Mouse (Mus musculus) forebrain, embryonic 14.5 days (tissue): ENCODE results near the gene Lactbl1. TPM values are rescaled to one million over a fixed set of nuclear protein-coding genes. Genes with fewer than 3 reads are reported as not detected.

Experiments used
- ATAC-seq: fragments of 200-750 bp; cut with Nextera tagmentation; 2 replicates; pipeline ENCODE4 v1.8.0; 2017; ENCODE audit warnings: mild to moderate bottlenecking, moderate library complexity
- DNase-seq: peaks from one replicate; pipeline ENCODE4 v3.0.0-alpha.2; 2015; ENCODE audit warnings: low spot score
- H3K27ac ChIP-seq: fragments of 300-500 bp; sonication (generic); 2 replicates; pipeline ENCODE4 v1.5.1; 2014; ENCODE audit warnings: low read depth, mild to moderate bottlenecking, control low read depth, low read length, moderate library complexity
- H3K27me3 ChIP-seq: fragments of 300-500 bp; sonication (generic); replicated peaks from 2 replicates; pipeline ENCODE4 v1.6.1; 2014; ENCODE audit warnings: low read length, control low read depth, mixed read lengths; ENCODE audit not compliant: control insufficient read depth, insufficient read depth
- H3K36me3 ChIP-seq: fragments of 300-500 bp; sonication (generic); 2 replicates; pipeline ENCODE4 v1.6.1; 2014; ENCODE audit warnings: low read length, control low read depth; ENCODE audit not compliant: control insufficient read depth, insufficient read depth
- H3K4me1 ChIP-seq: fragments of 300-500 bp; sonication (generic); 2 replicates; pipeline ENCODE4 v1.6.1; 2014; ENCODE audit warnings: antibody characterized with exemption, low read length, control low read depth; ENCODE audit not compliant: control insufficient read depth, insufficient read depth
- H3K4me2 ChIP-seq: fragments of 300-500 bp; sonication (generic); 2 replicates; pipeline ENCODE4 v1.6.1; 2014; ENCODE audit warnings: mild to moderate bottlenecking, control low read depth, low read length
- H3K4me3 ChIP-seq: fragments of 300-500 bp; sonication (generic); 2 replicates; pipeline ENCODE4 v1.5.1; 2014; ENCODE audit warnings: low read depth, low read length, control low read depth
- H3K9ac ChIP-seq: fragments of 300-500 bp; sonication (generic); 2 replicates; pipeline ENCODE4 v1.6.1; 2014; ENCODE audit warnings: mild to moderate bottlenecking, low read length, control low read depth, moderate library complexity
- H3K9me3 ChIP-seq: fragments of 300-500 bp; sonication (generic); replicated peaks from 2 replicates; pipeline ENCODE4 v1.6.1; 2016; ENCODE audit warnings: low read length, control low read depth, mixed read lengths; ENCODE audit not compliant: control insufficient read depth
- WGBS: fragments of 180-500 bp; shearing (Covaris S2); extraction: QIAGEN DNeasy Blood & Tissue Kit; methylation state at CpG from one replicate; pipeline ENCODE4 v1.1.7; 2014; 5-methylcytosine and 5-hydroxymethylcytosine counted together
- polyA plus RNA-seq: library from polyadenylated mRNA; unstranded; fragments of >200 nt; fragmentation: Nextera tagmentation; extraction: Ambion mirVana; gene quantifications from 2 replicates; pipeline ENCODE4 v1.2.1, GENCODE M21; 2014

The Lactbl1 gene
- polyA plus RNA-seq, 1 experiment from 2014 or later, result not detected

DNA sequence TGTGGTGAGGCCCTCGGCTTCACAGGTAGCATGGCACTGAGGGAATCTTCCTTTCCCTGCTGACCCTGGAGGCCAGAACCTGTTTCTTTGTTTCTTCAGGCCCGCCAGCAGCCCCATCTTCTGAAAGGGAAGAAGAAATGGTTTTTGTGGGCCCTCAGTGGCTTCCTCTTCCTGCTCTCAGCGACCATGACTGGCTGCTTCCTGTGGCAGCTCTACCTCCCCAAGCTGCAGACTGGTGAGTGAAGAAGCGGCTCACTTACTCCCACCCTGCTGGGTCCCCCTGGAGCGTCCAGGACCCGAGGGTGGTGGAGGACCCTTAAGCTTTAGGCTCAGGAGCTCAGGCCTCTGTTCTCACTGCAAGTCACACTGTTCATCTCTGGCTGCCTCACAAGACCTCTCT lies 4.2 kb downstream of the Lactbl1 start:
- Histone ChIP-seq H3K36me3 (no peaks in the 10 kb centered on the region), H3K9ac (no peak overlapping the region), H3K4me2 (no peak overlapping the region), H3K27me3 (no peaks in the 10 kb centered on the region), H3K4me3 (no peak overlapping the region), H3K27ac (no peak overlapping the region), H3K4me1 (no peaks in the 10 kb centered on the region), H3K9me3 (no peaks in the 10 kb centered on the region)
- no peak for DNase-seq
- no peak for ATAC-seq
- 71% methylated on average over 6 of the region's 6 CpGs for WGBS

DNA sequence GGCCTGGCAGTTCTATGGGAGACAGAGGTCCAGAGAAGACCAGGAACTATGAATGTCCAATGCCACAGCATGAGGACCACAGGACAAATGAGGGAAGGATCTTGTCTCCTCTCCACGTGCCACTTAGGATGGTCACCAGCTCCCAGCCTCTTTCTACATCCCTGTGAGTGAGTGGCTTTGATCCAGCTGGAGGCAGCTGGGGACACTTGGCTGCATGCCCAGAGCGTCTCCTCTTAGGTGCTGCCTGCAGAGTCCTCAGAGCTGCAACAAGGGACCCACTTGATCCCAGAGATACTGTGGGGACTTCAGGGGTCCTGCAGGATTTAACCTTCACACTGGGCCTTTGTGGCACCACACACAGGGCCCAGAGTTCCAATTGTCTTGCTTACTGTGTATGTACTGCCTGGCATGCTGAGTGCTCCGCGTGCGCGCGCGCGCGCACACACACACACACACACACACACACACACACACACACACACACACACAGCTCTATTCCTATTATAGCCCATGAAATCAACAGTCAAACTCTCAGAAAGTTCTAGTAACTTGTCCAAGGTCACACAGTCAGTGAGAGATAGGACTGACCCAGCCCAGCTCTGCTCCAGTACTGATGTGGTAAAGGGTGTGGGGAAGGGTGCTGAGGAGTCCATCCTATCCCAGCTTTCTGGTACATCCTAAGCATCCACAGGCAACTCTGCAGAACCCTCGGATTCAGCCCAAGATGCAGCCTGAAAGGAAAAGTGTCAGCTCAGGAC lies 9.0 kb downstream of the Lactbl1 start:
- Histone ChIP-seq H3K4me1 (no peaks in the 10 kb centered on the region), H3K9me3 (no peaks in the 10 kb centered on the region), H3K36me3 (no peaks in the 10 kb centered on the region), H3K27ac (no peak overlapping the region), H3K9ac (no peak overlapping the region), H3K4me3 (no peak overlapping the region), H3K27me3 (0 out of 2 replicates have a peak, but pooled peaks cover under 1% of the 10 kb centered on the region), H3K4me2 (no peak overlapping the region)
- no peak; the same call in 1 of the 2 replicates for ATAC-seq
- DNase-seq, result peak; percentile 71
- 76% methylated on average over 11 of the region's 11 CpGs for WGBS

DNA sequence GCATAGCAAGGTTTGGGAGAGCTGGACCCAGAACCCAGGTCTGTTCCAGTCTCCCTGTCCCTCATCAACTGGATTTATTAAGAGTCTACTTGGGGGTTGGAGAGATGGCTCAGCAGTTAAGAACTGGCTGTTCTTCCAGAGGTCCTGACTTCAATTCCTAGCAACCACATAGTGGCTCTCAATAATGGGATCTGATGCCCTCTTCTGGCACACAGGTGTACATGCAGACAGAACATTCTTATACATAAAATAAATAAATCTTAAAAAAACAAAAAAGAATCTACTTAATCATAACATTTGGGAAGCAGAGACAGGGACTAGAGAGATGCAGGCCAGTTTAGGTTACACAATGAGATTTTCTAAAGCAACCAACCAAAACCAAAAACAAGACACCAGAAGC lies 13.6 kb downstream of the Lactbl1 start:
- no peak for DNase-seq

DNA sequence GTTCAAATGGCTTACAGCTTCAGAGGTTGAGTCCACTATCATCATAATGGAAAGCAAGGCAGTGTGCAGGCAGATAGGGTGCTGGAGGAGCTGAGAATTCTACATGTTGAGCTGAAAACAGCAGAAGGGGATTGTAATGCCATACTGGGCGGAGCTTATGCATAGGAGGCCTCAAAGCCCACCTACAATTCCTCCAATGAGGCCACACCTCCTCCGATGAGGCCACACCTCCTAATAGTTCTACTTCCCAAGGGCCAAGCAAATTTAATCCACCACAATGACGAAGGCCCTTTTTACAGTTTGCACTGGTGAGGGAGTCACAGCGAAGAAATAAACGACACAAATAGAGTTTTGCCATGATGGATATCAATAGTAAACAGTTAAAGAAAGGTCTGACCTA lies 14.1 kb downstream of the Lactbl1 start:
- H3K27ac ChIP-seq, result no peak overlapping the region
- H3K4me3 ChIP-seq, result no peak overlapping the region

More for the DNA sequence above, 13.6 kb downstream of the Lactbl1 start:
- H3K4me2 ChIP-seq, result no peak overlapping the region
- H3K36me3 ChIP-seq, result no peaks in the 10 kb centered on the region
- no peak overlapping the region for H3K9ac ChIP-seq
- no peak overlapping the region for H3K27ac ChIP-seq
- ATAC-seq, result no peak
- no peak overlapping the region for H3K4me3 ChIP-seq
- no peaks in the 10 kb centered on the region for H3K9me3 ChIP-seq
- peaks cover 27% of the 10 kb centered on the region for H3K27me3 ChIP-seq
- peaks cover 3% of the 10 kb centered on the region for H3K4me1 ChIP-seq

DNA sequence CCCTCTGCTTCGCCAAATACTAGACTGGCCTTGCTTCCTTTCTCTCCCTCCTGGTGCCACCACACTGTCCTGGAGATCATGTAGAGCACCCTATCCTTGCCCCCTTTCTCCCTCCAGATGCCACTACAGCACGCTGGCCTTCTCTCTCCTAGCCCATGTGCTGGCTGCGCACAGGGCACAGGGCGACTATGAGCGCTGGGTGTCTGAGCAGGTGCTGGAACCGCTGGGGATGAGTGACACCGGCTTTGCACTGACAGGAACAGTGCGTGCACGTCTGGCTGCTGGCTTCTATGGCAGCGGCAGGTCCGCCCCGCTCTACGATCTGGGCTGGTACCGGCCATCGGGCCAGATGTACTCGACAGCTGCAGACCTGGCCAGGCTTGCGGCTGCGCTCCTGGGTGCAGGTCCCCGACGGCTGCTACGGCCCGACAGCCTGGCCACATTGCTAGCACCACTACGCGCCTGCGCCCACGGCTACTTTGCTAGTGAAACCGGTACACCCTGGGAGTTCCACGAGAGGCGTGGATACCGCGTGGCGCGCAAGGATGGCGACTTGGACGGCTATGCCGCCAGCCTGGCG lies 14.7 kb downstream of the Lactbl1 start:
- no peak overlapping the region for H3K27ac ChIP-seq
- H3K9ac ChIP-seq, result peak overlapping the region; percentile 67
- no peak for DNase-seq
- peaks cover 3% of the 10 kb centered on the region for H3K4me1 ChIP-seq
- peak; percentile 44; the same call in 1 of the 2 replicates for ATAC-seq
- peaks cover 27% of the 10 kb centered on the region for H3K27me3 ChIP-seq
- no peaks in the 10 kb centered on the region for H3K9me3 ChIP-seq
- WGBS, result 17% methylated on average over 37 of the region's 37 CpGs
- peak overlapping the region; percentile 79 for H3K4me2 ChIP-seq
- peak overlapping the region; percentile 46 for H3K4me3 ChIP-seq
- H3K36me3 ChIP-seq, result no peaks in the 10 kb centered on the region

More for the DNA sequence above, 14.1 kb downstream of the Lactbl1 start:
- Histone ChIP-seq H3K36me3 (no peaks in the 10 kb centered on the region), H3K4me2 (no peak overlapping the region), H3K4me1 (peaks cover 3% of the 10 kb centered on the region), H3K27me3 (peaks cover 27% of the 10 kb centered on the region), H3K9me3 (no peaks in the 10 kb centered on the region), H3K9ac (no peak overlapping the region)
- WGBS, result 67% methylated on average over 5 of the region's 5 CpGs
- no peak for ATAC-seq
- no peak for DNase-seq

GRCm38 (mm10) chr4:136637563-136638229 lies 15.3 kb downstream of the Lactbl1 start:
- 3% methylated on average over 76 of the region's 76 CpGs for WGBS

GRCm38 (mm10) chr4:136638230-136638750 lies 15.9 kb downstream of the Lactbl1 start:
- no peak overlapping the region for H3K9ac ChIP-seq
- no peak for DNase-seq

More at GRCm38 (mm10) chr4:136637563-136638229, 15.3 kb downstream of the Lactbl1 start:
- Histone ChIP-seq H3K27me3 (peaks cover 27% of the 10 kb centered on the region), H3K27ac (no peak overlapping the region), H3K4me2 (peak overlapping the region; percentile 79), H3K36me3 (no peaks in the 10 kb centered on the region), H3K4me3 (peak overlapping the region; percentile 46), H3K9me3 (no peaks in the 10 kb centered on the region), H3K9ac (peak overlapping the region; percentile 67), H3K4me1 (peaks cover 3% of the 10 kb centered on the region)
- peak; percentile 67 for ATAC-seq
- DNase-seq, result peak; percentile 89

DNA sequence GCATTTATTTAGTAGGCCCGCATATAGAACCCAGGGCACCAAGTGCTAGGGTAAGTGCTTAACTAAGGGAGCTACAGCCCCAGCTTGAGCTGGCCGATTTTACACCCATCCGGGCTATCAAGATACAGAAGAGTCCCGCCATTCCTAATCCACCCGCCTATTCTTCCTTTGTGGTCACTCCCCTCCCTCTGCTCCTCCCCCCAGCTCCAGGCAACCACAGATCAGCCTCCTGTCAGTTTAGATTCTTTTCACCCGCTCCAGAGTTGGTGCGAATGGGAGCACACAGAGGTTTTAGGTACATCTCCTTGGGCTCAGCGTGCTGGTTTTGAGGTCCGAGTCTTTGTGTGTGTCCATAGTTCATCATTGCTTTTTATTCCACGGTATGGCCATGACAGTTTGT lies 16.5 kb downstream of the Lactbl1 start:
- peak overlapping the region; percentile 39 for H3K4me2 ChIP-seq
- ATAC-seq (0 out of 2 replicates have a peak, but pooled peaks have one; percentile 21), DNase-seq (peak; percentile 49)
- H3K9ac ChIP-seq, result peak overlapping the region; percentile 21; the same call in 1 of the 2 replicates
- 2% methylated on average over 10 of the region's 10 CpGs for WGBS
- no peak overlapping the region for H3K4me3 ChIP-seq
- H3K4me1 ChIP-seq, result peaks cover 3% of the 10 kb centered on the region
- H3K27ac ChIP-seq, result no peak overlapping the region
- peaks cover 27% of the 10 kb centered on the region for H3K27me3 ChIP-seq
- no peaks in the 10 kb centered on the region for H3K36me3 ChIP-seq
- no peaks in the 10 kb centered on the region for H3K9me3 ChIP-seq

More at GRCm38 (mm10) chr4:136638230-136638750, 15.9 kb downstream of the Lactbl1 start:
- peaks cover 3% of the 10 kb centered on the region for H3K4me1 ChIP-seq
- H3K4me2 ChIP-seq, result peak overlapping the region; percentile 79
- 23% methylated on average over 7 of the region's 7 CpGs for WGBS
- 0 out of 2 replicates have a peak overlapping the region, but pooled peaks have one; percentile 46 for H3K4me3 ChIP-seq
- no peaks in the 10 kb centered on the region for H3K9me3 ChIP-seq
- peaks cover 27% of the 10 kb centered on the region for H3K27me3 ChIP-seq
- ATAC-seq, result no peak
- H3K36me3 ChIP-seq, result no peaks in the 10 kb centered on the region
- H3K27ac ChIP-seq, result no peak overlapping the region
